Mouse (Mus musculus) heart, embryonic 12.5 days (tissue): Measurements from ENCODE around the gene Rif1. TPM values are rescaled to one million over a fixed set of nuclear protein-coding genes. Genes with fewer than 3 reads are reported as not detected.

Source experiments
- ATAC-seq: fragments of 200-750 bp; cut with Nextera tagmentation; 2 replicates; pipeline ENCODE4 v1.8.0; 2017; ENCODE audit warnings: moderate TSS enrichment, moderate library complexity; ENCODE audit not compliant: insufficient number of reproducible peaks, low FRiP score
- H3K27ac ChIP-seq: fragments of 300-500 bp; sonication (generic); 2 replicates; pipeline ENCODE4 v1.5.1; 2016; ENCODE audit warnings: mild to moderate bottlenecking, moderate library complexity; ENCODE audit not compliant: poor library complexity, severe bottlenecking
- H3K27me3 ChIP-seq: fragments of 300-500 bp; sonication (generic); replicated peaks from 2 replicates; pipeline ENCODE4 v1.6.1; 2016; ENCODE audit warnings: mild to moderate bottlenecking, moderate library complexity
- H3K36me3 ChIP-seq: fragments of 300-500 bp; sonication (generic); 2 replicates; pipeline ENCODE4 v1.6.1; 2016; ENCODE audit warnings: mild to moderate bottlenecking, moderate library complexity
- H3K4me1 ChIP-seq: fragments of 300-500 bp; sonication (generic); replicated peaks from 2 replicates; pipeline ENCODE4 v1.6.1; 2016; ENCODE audit warnings: mild to moderate bottlenecking
- H3K4me2 ChIP-seq: fragments of 300-500 bp; sonication (generic); 2 replicates; pipeline ENCODE4 v1.6.1; 2016; ENCODE audit warnings: mild to moderate bottlenecking, moderate library complexity
- H3K4me3 ChIP-seq: fragments of 300-500 bp; sonication (generic); 2 replicates; pipeline ENCODE4 v1.5.1; 2016; ENCODE audit warnings: mild to moderate bottlenecking
- H3K9ac ChIP-seq: fragments of 300-500 bp; sonication (generic); 2 replicates; pipeline ENCODE4 v1.6.1; 2016; ENCODE audit warnings: mild to moderate bottlenecking, moderate library complexity
- H3K9me3 ChIP-seq: fragments of 300-500 bp; sonication (generic); replicated peaks from 2 replicates; pipeline ENCODE4 v1.6.1; 2016; ENCODE audit warnings: mild to moderate bottlenecking, moderate library complexity
- WGBS: fragments of 180-500 bp; shearing (Covaris S2); methylation state at CpG from one replicate; pipeline ENCODE4 v1.1.7; 2016; 5-methylcytosine and 5-hydroxymethylcytosine counted together
- polyA plus RNA-seq: library from polyadenylated mRNA; unstranded; fragments of >200 nt; fragmentation: Nextera tagmentation; extraction: Ambion mirVana; gene quantifications from 2 replicates; pipeline ENCODE4 v1.2.1, GENCODE M21; 2016

The Rif1 gene
- polyA plus RNA-seq, 1 experiment from 2014 or later: 34.6 TPM

DNA sequence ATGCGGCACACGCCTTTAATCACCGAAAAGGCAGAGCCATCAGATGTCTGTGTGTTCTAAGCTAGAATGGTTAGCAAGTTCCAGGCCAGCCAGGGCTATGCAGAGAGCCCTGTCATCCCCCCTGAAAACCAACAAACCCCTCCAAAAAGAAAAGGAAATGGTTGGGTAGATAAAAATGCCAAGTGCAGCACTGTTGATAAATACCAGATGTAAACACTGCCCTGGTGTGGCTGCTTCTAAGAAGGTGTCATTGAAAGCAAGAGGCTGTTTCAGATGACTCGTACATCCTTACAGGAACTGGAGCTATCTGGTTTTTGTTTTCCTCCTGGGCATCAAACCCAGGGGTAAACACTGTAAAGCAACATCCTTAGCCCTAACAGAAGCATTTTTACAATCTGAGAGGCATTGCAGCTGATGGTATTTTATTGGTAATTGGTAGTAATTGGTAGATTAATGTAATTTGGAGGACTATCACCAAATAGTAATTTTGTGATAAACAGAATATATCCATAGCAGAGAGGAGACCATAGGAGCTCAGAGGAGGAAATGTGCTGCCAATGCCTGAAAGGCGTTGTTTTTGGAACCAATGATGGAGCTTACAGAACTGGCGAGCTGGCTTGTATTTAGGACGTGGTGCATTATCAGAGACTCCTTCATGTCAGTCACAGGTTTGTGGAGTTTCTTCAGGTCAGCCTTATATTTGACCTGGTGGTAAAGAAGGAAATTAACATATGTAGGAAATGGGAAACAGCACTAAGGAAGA is 96.8 kb downstream of the Rif1 start:
- Histone ChIP-seq H3K36me3 (no peaks in the 10 kb centered on the region), H3K4me1 (no peaks in the 10 kb centered on the region; the same call in 1 of the 2 replicates), H3K9ac (no peak overlapping the region), H3K4me2 (no peak overlapping the region), H3K27ac (no peak overlapping the region), H3K27me3 (no peaks in the 10 kb centered on the region), H3K9me3 (no peaks in the 10 kb centered on the region), H3K4me3 (no peak overlapping the region)
- ATAC-seq: no peak
- 49% methylated on average over 7 of the region's 7 CpGs for WGBS

Other genes with a start within 250 kb of the Rif1 start
- gene Rbm43, start 137.7 kb upstream of the Rif1 start, polyA plus RNA-seq: 11.7 and 12.7 TPM in 2 replicates
- gene Nmi, start 99.3 kb upstream of the Rif1 start, polyA plus RNA-seq: 10.5 and 14.0 TPM in 2 replicates
- 4.9 and 5.7 TPM in 2 replicates for gene Tnfaip6, start 34.8 kb upstream of the Rif1 start, polyA plus RNA-seq